ENCODE assay signal across 16 mouse cellular contexts in genomic region chr3:49886220-49886945, GRCm38 (mm10).
DNase-seq lines count a peak whose midpoint lies in the region; ATAC-seq and TF ChIP-seq lines count a peak whose summit lies in the region.
"Had no signal": no experiment of that assay in that cellular context is flagged by ENCODE, and none has a peak within 500 bp of the region (broad histone marks: within the 10 kb centered on the region; RNA-seq: fewer than 3 reads in every experiment).

No protein-coding gene starts in this region.

- no peaks in the 10 kb centered on the region for H3K9me3 ChIP-seq in forebrain, embryonic 10.5 days
- no peaks in the 10 kb centered on the region for H3K9me3 ChIP-seq in forebrain, postnatal 0 days (ENCODE audit: low read length)
- no peaks in the 10 kb centered on the region for H3K9me3 ChIP-seq in hindbrain, embryonic 13.5 days
- H3K9me3 ChIP-seq in midbrain, embryonic 14.5 days (ENCODE audit: control insufficient read depth, low read length): no peaks in the 10 kb centered on the region
- H3K9me3 ChIP-seq in liver, embryonic 12.5 days (replicated peaks): no peaks in the 10 kb centered on the region
- H3K9me3 ChIP-seq: heart, embryonic 10.5 days had no signal

- H3K27me3 ChIP-seq in forebrain, embryonic 10.5 days (ENCODE audit: poor library complexity, severe bottlenecking): no peaks in the 10 kb centered on the region
- no peaks in the 10 kb centered on the region for H3K27me3 ChIP-seq in forebrain, postnatal 0 days (ENCODE audit: insufficient read depth, low read length)
- H3K27me3 ChIP-seq in hindbrain, embryonic 13.5 days: no peaks in the 10 kb centered on the region
- no peaks in the 10 kb centered on the region for H3K27me3 ChIP-seq in midbrain, embryonic 14.5 days (ENCODE audit: control insufficient read depth, insufficient read depth, low read length)
- H3K27me3 ChIP-seq in liver, embryonic 12.5 days (replicated peaks): no peaks in the 10 kb centered on the region

- no peak for TF ChIP-seq CTCF in forebrain, postnatal 0 days (IDR thresholded peaks at IDR 0.05; ENCODE audit: low read depth)

- 26% methylated on average over 8 of the region's 8 CpGs for WGBS in forebrain, embryonic 10.5 days
- WGBS in forebrain, postnatal 0 days: 13% methylated on average over 8 of the region's 8 CpGs
- 20% methylated on average over 8 of the region's 8 CpGs for WGBS in hindbrain, embryonic 13.5 days
- 6% methylated on average over 8 of the region's 8 CpGs for WGBS in midbrain, embryonic 14.5 days
- WGBS in liver, embryonic 12.5 days (ENCODE audit: insufficient replicate concordance): 52% methylated on average over 8 of the region's 8 CpGs

- H3K4me2 ChIP-seq in forebrain, postnatal 0 days (ENCODE audit: low read depth): no peak overlapping the region
- H3K4me2 ChIP-seq in hindbrain, embryonic 13.5 days: no peak overlapping the region
- H3K4me2 ChIP-seq in midbrain, embryonic 14.5 days (ENCODE audit: low read length): peak overlapping the region; percentile 31
- H3K4me2 ChIP-seq in liver, embryonic 12.5 days: no peak overlapping the region

- no peak overlapping the region; the same call in 1 of the 2 replicates for H3K4me3 ChIP-seq in forebrain, embryonic 10.5 days
- no peak overlapping the region for H3K4me3 ChIP-seq in forebrain, postnatal 0 days (ENCODE audit: low read depth, low read length)
- H3K4me3 ChIP-seq in hindbrain, embryonic 13.5 days: no peak overlapping the region
- no peak overlapping the region for H3K4me3 ChIP-seq in midbrain, embryonic 14.5 days (replicated peaks; ENCODE audit: low read depth, low read length)
- no peak overlapping the region for H3K4me3 ChIP-seq in liver, embryonic 12.5 days
- H3K4me3 ChIP-seq: heart, embryonic 10.5 days had no signal

- H3K36me3 ChIP-seq in forebrain, embryonic 10.5 days (replicated peaks): no peaks in the 10 kb centered on the region
- no peaks in the 10 kb centered on the region for H3K36me3 ChIP-seq in forebrain, postnatal 0 days (ENCODE audit: insufficient read depth)
- H3K36me3 ChIP-seq in hindbrain, embryonic 13.5 days: no peaks in the 10 kb centered on the region
- H3K36me3 ChIP-seq in midbrain, embryonic 14.5 days (ENCODE audit: control insufficient read depth, insufficient read depth, low read length): no peaks in the 10 kb centered on the region
- H3K36me3 ChIP-seq in liver, embryonic 12.5 days: no peaks in the 10 kb centered on the region
- H3K36me3 ChIP-seq: heart, embryonic 10.5 days had no signal

- H3K4me1 ChIP-seq in forebrain, embryonic 10.5 days: peaks cover 16% of the 10 kb centered on the region
- H3K4me1 ChIP-seq in forebrain, postnatal 0 days (ENCODE audit: insufficient read depth): no peaks in the 10 kb centered on the region
- H3K4me1 ChIP-seq in hindbrain, embryonic 13.5 days (replicated peaks): 0 out of 2 replicates have a peak, but pooled peaks cover 6% of the 10 kb centered on the region
- peaks cover 7% of the 10 kb centered on the region for H3K4me1 ChIP-seq in midbrain, embryonic 14.5 days (ENCODE audit: control insufficient read depth, insufficient read depth, low read length)
- no peaks in the 10 kb centered on the region for H3K4me1 ChIP-seq in liver, embryonic 12.5 days
- H3K4me1 ChIP-seq: heart, embryonic 10.5 days had no signal

- H3K27ac ChIP-seq in forebrain, embryonic 10.5 days: peak overlapping the region; percentile 51; the same call in 1 of the 2 replicates
- H3K27ac ChIP-seq in forebrain, postnatal 0 days (ENCODE audit: low read depth, low read length): no peak overlapping the region
- 0 out of 2 replicates have a peak overlapping the region, but pooled peaks have one; percentile 1 for H3K27ac ChIP-seq in hindbrain, embryonic 13.5 days
- no peak overlapping the region for H3K27ac ChIP-seq in midbrain, embryonic 14.5 days (replicated peaks; ENCODE audit: low read depth, low read length)
- H3K27ac ChIP-seq in liver, embryonic 12.5 days: no peak overlapping the region
- H3K27ac ChIP-seq: heart, embryonic 10.5 days had no signal

- H3K9ac ChIP-seq in forebrain, postnatal 0 days: no peak overlapping the region
- no peak overlapping the region for H3K9ac ChIP-seq in hindbrain, embryonic 13.5 days
- H3K9ac ChIP-seq in midbrain, embryonic 14.5 days (replicated peaks; ENCODE audit: low read length): no peak overlapping the region
- no peak overlapping the region for H3K9ac ChIP-seq in liver, embryonic 12.5 days
- H3K9ac ChIP-seq: liver, postnatal 0 days had no signal

- ATAC-seq in forebrain, postnatal 0 days: no peak; the same call in 1 of the 2 replicates
- ATAC-seq in hindbrain, embryonic 13.5 days (ENCODE audit: low FRiP score): peak; percentile 83
- ATAC-seq in midbrain, embryonic 14.5 days (ENCODE audit: low FRiP score, low TSS enrichment): peak; percentile 95
- ATAC-seq in liver, embryonic 12.5 days: no peak
- ATAC-seq: liver, postnatal 0 days had no signal

- no peak for DNase-seq in forebrain, embryonic 10.5 days (ENCODE audit: extremely low spot score, low spot score)
- no peak for DNase-seq in forebrain, postnatal 0 days
- DNase-seq in midbrain, embryonic 14.5 days: peak; percentile 78
- peak; percentile 16 for DNase-seq in retina, postnatal 7 days (ENCODE audit: low read depth, low spot score)
- DNase-seq in adrenal gland, adult 18-20 months (ENCODE audit: low spot score in 2 of 2): no peak
- no peak for DNase-seq in spleen, adult 12 weeks (ENCODE audit: low spot score)
- DNase-seq: adrenal gland, adult 8-10 months; cerebellum, postnatal 36 days; kidney, adult 11 months; kidney, postnatal 25 days; liver, postnatal 0 days; right cerebral cortex, postnatal 25 days; thymus, adult 2 months had no signal

Comparison
In these comparisons a context has a peak if more than half of its experiments do, and no peak if none do; other contexts are left out.
1. H3K27ac ChIP-seq: peak in forebrain, embryonic 10.5 days (single experiment) and hindbrain, embryonic 13.5 days (single experiment); none in forebrain, postnatal 0 days (single experiment), midbrain, embryonic 14.5 days (single experiment) and liver, embryonic 12.5 days (single experiment).
2. DNase-seq: peak in midbrain, embryonic 14.5 days (single experiment) and retina, postnatal 7 days (single experiment); none in forebrain, embryonic 10.5 days (single experiment), forebrain, postnatal 0 days (single experiment), adrenal gland, adult 18-20 months (0 of 2) and spleen, adult 12 weeks (single experiment).
3. ATAC-seq: peak in hindbrain, embryonic 13.5 days (single experiment) and midbrain, embryonic 14.5 days (single experiment); none in forebrain, postnatal 0 days (single experiment) and liver, embryonic 12.5 days (single experiment).